Mouse (Mus musculus) WW6 (cell line): ENCODE results near the gene Exog.

Source experiments
- DNase-seq: peaks from one replicate; pipeline ENCODE4 v3.0.0-alpha.2; 2013; ENCODE audit warnings: low read depth, low spot score

The Exog gene

DNA sequence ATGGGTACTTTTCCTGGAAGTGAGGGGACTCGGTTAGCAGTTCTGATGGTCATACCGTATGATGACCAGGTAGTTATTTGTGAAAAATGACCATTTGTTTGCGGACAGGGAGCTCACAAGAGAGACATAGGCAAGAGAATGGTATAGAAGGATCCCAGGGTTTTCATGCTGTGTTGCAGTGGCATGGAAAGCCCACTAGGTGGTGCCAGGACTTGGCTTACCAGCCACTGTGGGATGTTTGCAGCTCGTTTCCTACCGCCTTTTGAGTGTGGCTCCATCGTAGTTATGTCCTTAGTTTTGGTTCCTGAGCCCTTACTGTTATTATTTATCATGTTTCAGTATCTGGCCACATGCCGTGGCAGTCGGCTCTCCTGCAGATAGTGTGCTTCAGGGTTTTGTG, 15.7 kb downstream of the Exog start:
- no peak for DNase-seq

DNA sequence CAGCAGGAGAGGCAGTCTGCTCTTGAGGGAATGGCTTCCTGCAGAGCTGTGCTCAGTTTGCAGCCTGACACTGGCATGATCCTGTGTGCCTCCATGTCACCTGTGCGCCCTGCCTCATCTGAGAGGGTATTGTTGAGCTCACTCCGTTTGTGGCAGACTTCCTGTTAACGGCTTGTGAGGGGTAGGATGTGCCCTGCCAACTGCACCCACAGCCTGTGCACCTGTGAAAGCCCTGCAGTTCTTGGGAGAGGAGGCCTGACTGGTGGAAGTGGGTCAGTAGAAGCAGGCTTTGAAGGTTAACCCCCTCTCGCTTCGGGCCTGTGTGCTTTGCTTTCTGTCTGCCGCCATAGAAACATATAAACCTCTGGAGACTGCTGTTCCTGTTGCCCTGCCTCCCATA, 20.3 kb downstream of the Exog start:
- DNase-seq, result no peak

DNA sequence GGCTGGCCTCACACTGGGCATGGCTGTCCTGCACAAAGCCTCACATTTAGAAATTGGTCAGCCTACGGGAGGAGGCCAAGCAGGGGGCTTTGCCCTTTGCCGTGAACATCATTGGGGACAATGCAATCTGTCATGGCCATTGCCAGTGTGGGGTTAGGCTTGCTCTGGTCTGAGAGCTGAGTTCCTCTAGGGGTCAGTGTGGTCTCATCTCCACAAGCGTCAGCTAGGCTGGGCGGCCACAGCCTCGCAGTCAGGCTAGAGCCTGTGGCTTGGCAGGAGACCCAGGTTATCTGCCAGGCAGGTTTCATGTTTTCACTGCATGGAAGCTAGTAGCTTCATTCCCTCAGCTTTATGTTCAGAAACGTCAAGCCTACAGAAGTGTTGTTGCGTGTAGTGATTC, 20.9 kb downstream of the Exog start:
- DNase-seq, result no peak

DNA sequence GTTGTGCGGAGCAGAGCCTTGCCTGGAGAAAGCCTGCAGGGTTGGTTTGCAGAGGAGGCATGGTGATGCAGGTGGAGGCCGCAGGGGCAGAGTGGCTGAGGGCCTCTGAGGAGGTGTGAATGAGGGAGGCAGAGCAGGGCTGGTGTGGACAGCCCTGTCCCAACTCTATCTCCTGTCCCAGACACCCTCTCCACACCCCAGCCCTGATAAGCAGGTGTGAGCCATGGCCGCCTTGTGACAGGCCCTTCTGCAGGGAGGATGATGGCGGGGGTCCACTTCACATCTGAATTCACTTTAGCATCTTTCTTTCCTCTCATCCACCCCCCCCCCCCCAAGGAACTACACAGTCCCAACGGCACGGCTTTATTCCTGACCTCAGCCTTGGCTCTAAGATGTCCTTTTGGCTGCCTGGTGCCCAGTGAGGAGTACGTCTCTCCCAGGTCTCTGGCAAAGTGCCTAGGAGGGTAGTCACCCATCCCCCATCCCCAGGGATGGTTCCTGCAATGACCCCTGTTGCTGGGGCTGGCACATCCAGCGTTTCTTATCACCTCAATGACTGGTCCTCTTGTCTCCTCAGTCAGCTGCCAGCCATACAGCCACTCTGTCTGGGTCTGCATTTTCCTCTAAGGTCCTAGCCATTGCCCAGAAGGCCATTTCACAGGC, 25.1 kb downstream of the Exog start:
- no peak for DNase-seq

DNA sequence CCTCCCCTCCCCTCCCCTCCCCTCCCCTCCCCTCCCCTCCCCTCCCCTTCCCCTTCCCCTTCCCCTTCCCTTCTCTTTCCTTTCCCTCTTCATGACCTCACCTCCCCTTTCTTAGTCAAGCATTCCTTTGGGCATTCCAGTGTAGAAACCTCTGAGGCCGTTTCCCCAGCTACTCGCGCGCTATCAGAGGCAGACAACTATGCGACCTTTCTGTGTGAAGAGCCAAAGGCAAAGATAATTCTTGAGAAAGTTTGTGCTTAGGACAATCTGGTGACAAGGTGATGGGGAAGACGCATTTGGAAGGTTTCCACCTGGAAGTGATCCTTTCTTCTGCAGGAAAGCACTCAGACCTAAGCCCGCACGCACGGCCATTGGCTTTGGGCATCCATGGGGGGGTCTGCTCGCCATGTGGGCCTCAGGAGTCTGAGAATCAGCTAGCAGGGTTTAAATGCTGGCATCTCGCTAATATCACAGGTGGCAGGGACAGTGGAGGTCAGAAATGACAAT, 27.7 kb downstream of the Exog start:
- no peak for DNase-seq

DNA sequence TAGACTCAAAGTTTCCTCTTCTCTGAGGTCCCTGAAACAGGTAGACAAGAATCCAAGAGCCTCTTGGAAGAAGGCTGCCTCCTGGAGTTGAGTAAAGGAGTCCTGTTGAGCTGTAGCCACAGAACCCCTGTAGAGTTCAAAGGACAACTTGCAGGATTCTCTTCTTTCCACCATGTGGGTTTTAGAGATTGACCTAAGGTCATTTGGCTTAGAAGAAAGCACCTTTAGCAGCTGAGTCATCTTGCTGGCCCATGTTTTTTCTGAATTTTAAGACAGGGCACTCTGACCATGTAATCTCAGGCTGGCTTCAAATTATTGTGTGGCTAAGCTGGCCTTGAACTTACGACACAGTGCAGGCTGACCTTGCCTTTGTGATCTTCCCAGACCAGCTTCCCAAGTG, 28.3 kb downstream of the Exog start:
- DNase-seq, result no peak

DNA sequence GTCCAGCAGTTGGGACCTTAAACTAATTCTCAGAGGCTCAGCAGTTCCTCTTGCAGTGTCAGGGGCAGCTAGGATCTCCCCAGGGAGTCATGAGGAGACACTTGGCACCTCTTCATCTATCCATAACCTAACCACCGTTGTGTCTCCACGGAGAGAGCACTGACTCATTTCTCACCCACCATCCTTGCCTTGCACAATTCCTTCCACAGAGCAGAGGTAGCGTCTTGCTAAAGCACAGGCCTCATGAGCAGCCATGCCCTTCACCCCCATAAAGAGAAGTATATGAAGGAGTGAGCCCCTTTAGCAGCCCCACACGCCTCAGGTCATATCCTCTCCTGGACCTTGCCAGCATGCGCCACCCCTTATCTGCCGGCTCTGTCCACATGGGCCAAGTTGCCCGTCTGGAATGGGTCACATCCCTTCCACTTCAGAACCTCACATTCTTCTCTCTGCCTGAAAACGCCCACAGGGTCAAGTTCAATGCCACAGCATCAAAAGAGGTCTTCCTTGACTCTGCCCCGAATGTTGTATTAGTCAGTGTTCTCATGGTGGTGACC, 28.9 kb downstream of the Exog start:
- no peak for DNase-seq

DNA sequence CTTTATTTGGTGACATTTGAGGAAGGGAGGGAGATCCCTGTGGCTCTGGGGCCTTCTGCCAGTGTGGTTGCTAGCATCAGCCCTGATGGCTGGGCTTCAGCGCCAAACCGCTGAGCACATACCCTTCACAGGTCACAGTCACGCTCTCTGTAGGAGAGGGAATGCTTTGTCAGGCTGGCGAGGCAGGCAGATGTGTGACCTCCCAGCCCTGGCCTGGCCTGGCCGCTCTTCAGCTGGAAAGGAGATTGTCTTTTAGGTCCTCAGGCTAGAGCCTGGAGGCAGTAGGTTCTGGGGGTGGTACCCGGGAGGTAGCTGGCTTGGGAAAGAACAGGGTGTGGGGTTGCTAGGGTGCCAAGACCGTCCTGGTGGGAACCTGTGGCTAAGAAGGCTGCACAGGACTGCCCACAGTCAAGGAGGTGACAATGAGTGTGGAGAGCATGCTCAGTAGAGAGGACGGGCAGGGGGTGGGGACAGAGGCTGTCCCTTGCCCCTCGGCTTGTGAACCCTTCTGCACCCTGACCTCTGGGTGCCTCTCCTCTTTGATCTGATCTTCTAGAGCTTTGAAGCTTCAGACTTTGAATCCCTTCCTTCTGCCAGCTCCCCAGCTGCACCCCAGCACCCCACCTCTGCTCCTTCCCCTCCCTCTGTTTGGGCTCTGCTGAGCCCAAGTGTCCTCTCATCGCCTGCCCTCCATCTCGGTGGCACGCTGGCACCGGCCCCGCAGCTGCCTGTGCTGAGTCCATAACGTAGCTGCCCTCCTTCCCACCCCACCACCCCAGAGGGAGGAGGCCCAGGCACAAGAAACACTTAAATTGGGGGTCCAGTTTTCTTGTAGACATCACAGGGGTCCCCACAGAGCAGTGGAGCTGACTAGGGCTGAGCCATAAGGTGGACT, 30.2 kb downstream of the Exog start:
- no peak for DNase-seq

DNA sequence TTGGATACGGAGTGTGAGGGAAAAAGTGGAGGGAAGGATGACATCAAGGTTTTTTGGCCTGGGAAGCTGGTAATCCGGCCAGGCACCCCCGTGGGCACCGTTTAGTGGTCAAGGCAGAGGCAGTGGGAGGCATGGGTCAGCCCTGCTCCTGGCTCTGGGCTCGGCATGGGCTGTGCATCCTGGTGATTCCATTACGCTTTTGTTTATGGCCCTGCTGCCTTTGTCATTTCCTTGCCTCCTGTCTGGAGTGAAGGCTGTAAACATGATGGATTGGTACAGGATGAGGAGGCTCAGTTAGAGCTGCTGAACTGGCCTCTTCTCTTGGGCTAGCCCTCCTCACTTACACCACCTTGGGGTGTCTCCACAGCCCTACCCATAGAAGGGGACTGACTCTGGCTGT, 33.0 kb downstream of the Exog start:
- DNase-seq, result no peak

DNA sequence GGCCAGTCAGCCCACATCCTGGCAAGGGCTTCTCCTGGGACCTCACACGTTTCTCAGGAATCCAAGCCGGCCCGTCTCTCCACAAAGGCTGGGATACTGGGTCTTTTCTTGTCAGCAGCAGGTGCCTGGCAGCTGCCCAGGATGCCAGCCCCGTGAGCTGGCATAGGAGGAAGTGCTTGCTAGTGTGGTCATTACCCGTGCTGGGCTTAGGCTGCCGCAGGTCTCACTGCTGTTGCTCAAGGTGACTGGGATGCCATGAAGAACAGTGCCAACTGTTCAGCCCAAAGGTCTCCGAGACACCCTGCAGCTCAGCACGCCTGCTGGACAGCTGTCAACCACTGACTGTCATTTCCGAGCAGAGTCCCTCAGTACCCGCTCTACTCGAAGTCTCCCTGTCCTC, 33.6 kb downstream of the Exog start:
- DNase-seq, result no peak

DNA sequence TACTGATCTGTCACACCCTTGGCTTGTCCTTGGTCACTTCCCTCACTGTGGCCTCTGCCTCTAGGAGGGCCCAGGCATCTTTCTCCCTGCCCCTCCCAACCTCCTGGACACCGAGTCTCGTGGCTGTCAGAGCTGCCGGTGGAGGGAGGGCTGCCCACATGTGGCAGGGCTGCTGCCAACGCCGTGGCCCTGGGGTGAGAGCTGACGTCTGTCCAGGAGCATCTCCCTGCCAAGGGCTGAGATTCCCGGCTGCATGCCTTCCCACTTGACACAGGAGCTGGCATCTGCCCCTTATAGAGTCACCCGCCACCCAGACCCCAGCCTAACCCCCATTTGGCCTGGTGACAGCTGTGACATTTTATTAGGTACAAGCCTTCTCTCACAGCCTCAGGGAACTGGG, 34.6 kb downstream of the Exog start:
- no peak for DNase-seq

DNA sequence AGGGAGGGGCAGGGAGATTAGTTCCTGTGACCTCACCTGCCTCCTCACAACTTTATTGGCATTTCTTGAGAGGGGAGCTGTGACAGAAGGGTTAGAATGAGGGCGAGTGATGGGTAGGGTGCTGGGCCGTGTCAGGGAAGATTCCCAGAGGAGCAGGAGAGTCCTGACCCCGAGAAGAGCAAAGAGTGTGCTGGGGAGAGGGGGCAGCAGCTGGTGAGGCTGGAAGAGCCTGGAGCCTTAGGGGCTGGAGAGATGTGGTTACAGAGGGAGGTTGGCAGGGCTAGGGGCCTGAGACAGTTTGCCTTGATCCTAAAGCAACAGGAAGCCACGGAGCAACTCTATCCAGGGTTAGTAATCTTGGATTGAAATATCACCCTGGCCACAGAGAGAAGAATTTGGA, 36.9 kb downstream of the Exog start:
- DNase-seq, result no peak

DNA sequence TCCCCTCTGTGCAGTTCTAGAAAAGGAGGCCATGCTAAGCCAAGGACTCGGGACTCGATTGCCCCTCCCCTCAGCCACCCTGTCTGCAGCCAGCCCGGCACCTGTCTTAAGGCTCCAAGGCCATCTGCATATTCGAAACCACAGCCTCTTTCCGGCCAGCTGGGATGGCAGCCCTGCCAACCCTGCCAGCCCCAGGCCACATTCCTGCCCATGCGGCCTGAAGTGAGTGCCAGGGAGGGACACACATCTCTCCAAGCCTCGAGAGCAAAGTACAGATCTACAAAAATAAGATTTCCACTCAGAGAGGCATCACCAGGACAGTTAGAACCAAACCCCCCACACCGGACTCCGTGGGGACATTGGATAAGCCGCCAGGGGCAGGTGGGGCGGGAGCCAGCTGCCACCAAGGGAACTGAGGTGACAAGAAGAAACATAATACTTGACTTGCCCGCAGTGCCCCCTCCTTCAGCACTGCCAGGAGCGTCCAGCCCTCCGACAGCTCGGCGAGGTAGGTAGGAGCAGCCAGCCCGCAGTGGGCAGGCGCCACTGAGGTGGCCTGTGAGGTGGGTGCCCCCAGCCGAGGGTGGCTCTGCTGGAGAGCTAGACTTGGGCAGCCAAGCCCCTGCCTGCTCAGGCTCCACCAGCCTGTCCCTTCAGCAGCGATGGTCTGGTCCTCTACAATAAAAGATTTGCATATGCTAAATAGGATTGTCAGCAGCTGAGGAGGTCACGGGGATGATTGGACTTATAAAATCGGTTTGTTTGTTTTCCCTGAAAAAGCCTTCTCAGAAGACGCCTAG, 39.0 kb downstream of the Exog start:
- DNase-seq, result no peak

DNA sequence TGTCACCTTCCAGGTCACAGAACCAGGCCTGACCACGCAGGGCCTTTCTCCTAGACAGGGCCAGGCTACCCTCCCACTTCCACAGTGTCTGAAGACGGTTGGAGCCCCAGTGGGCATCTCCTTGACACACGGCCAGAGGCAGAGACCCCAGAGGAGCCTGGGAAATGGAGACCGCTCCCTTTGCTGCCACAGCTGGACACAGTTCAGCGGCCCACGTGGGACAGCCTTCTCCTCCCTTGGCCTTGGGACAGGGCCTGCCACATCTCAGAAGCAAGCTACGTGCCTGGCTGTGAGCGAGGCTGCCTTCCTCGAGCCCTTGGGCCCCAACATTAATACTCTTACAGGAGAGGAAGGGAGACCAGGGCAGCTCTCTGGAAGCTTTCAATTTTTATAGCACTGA, 39.7 kb downstream of the Exog start:
- DNase-seq, result no peak

DNA sequence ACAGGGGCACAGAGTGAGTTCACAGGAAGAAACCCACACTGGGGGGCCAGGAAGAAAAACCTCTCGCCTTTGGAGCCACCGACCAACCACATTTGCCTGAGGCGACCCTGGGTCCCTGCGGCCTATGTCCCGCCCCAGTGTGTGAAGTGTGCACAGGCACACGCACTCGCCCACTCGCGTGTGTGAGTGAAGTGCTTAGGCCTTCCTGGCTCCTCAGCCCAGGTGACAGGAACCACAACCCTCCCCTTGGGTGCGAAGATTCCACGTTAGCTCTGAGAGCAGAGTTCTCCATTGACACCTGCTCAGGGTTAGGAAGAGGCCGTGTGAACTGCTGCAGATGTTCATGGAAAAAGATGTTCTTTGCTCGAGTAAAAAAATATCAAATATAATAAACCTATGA, 40.1 kb downstream of the Exog start:
- DNase-seq, result no peak

DNA sequence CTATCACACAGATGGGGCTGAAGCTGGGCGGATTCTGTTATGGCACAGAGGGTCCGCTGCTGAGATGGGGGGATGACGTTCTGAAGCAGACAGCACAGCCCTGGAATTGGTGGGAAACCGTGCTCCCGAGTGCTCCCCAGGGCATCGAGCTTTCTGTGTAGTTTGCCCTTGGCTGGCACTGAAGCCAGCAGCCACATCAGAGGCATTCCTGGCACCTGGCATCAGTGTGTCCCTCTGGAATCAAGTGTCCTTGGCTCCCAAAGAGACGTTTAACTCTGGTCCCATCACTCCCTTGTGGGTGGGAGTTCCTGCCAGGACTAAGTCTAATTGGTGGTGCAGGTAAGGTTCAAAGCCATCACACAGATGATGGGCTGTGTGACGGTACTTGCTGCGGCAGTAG, 51.6 kb downstream of the Exog start:
- DNase-seq, result no peak

DNA sequence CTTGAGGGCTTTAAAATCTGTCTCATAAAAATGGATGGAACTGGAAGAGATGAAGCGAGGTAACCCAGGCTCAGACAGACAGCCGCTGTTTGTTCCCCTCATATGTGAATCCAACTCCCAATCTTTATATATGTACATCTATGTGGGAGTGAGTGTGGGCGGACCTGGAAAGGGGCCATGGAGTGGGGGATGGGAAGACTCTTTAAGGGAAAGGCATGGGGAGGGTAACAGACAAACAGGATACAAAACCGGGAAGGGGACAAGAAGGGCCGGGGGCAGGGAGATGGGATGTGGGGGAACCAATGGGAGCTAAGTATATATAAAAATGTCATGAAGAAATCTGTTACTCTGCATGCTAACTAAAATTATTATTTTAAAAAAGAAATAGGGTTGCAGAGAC, 52.2 kb downstream of the Exog start:
- no peak for DNase-seq

DNA sequence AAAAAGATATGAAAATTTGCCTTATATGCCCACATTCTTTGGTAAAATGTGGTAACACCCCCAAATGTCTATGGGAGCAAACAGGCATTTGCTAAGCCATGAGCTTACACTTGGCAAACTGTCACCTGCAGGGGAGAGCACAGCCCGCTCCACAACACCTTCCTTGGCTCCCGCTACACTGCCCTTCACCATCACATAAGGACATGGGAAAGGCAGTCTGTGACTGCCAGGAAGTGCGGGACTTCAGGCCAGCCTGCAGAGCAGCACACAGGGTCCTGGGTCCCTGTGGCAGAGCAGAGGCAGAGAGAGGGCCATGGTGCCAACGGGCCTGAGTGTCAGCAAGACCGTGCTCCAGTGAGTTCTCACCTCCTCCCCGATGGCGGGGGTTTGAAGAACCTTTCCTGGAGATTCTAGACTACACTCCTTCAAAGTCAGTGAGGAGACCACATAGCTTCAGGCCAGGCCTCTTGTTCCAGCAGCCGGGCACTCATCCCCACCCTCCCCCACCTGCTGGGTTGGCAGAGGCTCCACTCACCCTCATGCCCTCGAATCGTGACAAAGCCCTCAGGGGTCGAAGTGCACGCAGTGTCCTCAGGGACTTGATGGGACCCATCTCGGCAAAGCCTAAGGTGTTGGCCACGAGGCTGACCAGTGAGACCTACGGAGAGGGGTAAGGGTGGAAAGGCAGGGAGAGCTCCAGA, 53.0 kb downstream of the Exog start:
- DNase-seq, result no peak

DNA sequence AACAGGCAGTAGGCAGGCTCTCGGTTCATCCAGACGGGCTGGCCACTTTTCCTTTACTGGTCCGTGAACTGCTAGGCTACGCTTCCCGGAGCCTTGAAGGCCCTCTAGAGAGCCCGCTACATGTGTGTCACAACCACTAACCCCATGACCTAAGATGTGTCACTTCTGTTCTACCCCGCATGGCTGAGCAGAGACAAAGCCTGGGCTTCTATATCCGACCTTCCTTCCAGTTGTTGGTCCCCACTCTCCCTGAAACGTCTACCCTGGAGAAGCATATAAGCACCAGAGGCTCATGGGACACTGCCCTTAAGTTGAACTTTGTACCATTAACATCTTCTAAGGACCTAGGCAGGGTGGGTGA, 53.5 kb downstream of the Exog start:
- DNase-seq, result no peak

DNA sequence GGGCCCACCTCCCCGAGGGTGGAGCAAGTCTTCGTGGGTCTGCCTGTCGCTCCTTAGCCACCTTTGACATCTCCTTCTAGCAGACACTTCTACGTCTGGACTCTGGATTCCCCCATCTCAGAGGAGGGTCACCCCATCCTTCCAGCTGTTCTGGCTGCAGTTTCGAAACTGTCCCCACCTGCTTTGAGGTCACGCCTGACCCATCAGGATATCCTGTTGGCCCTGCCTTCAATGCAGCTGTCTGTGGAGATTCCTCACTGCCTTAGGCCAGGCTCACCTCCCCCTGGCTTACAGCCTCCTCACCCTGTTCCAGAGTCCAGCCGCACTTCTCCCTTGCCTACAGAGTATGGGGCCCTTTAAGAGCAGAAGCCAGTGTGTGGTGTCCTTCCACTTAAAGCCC, 54.1 kb downstream of the Exog start:
- DNase-seq, result no peak

DNA sequence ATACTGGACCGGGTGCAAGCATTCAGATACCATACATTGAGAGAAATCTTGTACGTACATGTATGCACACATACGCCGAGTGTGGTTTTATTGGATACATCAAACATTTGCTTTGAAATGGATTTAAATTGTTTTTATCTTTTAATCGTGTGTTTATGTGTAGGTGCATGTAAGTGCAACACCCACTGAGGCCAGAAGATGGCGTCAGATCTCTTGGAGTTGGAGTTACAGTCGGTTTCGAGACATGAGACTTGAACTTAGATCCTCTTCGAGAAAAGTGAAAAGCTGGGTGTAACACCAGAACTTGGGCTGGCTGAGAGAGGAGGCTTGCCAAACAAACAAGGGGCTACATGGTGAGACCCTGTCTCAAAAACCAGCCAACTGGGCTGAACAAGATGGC, 58.9 kb downstream of the Exog start:
- DNase-seq, result no peak
